Mouse (Mus musculus) cerebellum, postnatal 10 days (tissue): Measurements from ENCODE around the gene Pccb.

Experiments
- DNase-seq, 2 experiments: peaks; one replicate each; pipeline ENCODE4 v3.0.0; 2021; ENCODE audit warnings: mixed read lengths in 2 of 2

Pccb gene

DNA sequence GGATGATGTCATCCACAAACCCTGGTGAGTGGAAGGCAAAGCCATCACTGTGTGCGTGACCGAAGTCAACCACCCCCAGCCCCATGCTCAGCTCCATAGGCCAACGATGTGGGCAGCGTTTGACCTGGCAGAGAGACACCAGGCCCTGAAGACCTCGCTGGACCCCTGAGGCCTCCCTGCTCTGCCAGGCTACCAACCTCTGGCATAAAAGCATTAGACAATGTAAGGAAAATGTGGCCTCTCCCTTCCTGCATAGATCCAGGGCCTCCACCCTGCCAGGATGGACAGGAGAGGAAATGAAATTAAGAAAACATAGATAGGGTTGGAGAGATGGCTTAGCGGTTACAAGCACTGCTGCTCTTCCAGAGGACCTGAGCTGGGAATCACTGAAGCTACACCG, 51.9 kb downstream of the Pccb start:
- DNase-seq: no peak

DNA sequence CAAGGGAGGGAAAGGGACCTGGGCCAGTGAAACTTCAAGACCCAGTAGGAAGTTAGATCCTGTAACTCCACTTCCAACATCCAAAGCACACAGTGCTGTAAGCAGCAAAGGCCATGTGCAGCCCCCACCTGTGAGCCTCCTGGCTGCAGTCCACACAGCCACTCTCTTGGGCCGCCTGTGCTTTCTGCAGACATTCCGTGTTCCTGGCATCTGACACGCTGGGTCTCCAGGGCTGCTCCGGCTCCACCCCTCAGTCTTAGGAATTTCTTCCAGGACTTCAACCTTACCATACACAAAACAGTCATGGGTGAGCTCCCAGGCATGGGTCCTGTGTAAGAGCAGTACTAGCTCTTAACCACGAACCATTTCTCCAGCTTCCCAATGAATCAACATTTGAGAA, 55.4 kb downstream of the Pccb start:
- peak; percentile 31 to 48 for DNase-seq

DNA sequence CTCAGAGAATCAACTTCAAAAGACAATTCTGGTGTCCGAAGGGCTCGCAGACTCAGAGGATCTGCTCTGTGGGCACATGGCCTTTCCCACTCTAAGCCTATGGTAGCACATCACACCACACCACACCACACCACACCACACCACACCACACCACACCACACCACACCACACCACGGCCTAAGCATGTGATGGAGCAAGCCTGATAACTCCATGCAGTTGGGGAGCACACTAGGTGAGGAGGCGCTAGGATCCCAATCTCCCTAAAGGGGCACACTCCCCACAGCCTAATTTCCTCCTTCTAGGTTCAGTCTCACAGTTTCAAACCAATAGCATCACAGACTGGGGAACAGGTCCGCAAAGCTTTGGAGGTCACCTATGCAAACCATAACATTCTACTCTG, 56.0 kb downstream of the Pccb start:
- DNase-seq: no peak

DNA sequence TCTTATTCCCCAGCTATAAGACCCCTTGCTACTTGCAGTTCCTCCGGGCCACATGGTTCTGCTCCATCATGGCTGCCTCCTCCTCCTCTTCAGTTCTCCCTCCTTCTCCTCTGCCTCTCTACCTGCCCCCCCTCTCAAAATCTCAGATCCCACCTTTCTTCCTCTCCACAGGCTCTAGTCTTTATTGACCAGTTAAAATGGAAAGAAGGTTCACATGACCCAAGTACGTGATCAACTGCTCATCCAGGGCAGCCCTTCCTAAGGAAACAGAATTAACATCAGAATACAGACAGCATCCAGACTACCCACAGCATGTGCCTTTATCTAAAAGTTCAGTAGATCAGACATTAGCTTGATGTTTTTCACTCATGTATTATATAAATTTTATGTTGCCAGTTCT, 65.2 kb downstream of the Pccb start:
- no peak for DNase-seq

DNA sequence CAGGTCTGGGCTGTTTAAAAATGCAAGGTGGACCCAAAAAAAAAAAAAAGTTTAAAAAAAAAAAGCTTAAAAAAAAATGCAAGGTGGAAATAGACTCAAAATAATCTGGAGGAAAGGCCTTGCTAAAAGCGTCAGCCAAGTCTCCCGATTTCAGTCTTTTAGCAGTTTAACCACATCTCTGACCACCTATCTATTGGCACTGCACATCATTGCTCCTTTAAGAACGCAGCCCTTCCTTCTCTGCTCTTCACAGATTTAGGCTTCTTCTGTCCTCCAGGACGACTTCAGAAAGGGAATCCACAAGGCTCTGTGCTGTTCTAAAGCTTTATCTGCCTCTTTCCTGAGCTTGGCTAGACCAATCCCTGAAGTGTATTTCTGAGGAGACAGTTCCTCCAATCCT, 70.6 kb downstream of the Pccb start:
- no peak for DNase-seq

DNA sequence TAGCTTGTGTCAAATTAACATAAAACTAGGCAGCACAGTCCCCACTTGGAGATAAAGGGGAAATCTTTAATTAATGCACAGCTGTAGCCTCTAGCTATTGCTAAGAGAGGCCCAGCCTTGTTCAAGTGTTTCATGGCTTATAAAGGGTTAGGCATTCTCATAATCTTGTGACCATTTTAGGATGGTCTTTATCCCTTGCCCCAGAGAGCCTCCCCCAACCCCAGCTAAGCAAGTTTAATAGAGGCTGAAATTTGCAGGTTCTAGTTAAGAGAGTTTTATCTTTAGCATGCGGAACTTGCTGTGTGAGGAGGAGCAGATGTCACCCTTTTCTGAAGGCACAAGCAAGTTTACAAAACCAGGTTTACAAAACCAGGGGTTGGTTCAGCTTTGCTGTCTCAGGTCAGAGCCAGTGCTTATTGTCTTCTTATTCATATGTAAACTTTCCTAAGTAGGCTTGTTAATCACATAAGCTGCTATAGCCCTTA, 71.2 kb downstream of the Pccb start:
- no peak for DNase-seq

DNA sequence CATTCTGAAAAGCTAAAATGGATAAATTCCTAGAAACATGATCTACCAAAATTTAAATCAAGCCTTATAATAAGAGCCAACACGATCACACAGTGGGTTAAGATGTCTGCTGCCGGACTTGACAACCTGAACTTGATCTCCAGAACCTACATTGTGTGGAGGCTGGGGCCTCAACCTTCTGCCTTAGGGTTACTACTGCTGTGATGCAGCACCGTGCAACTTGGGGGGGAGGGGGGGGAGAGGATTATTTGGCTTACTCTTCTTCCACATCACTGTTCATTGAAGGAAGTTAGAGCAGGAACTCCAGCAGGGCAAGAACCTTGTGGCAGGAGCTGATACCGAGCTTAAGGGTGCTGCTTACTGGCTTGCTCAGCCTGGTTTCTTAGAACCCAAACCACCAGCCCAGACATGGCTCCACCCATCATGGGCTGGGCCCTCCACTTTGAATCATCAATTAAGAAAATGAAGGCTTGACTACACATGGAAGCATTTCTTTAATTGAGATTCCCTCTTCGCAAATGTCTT, 71.7 kb downstream of the Pccb start:
- no peak for DNase-seq

DNA sequence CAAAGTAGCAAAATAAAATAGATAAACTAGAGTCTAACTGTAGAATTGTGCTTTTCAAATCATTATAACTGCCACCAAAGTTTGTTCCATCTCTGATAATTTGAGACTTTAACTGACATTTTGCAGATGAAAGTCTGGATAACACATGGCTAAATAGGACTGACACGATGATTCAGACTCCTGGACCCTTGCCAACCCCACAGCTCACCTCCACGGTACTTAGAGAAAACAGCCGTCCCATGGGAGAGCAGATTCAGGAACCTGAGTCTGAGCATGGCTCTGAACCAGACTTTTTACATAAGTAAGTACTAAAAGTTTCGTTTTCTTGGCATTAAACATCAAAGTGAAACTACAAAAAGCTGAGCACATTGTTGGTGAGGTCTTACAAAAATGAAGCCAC, 83.2 kb downstream of the Pccb start:
- peak; percentile 67 to 70 for DNase-seq

DNA sequence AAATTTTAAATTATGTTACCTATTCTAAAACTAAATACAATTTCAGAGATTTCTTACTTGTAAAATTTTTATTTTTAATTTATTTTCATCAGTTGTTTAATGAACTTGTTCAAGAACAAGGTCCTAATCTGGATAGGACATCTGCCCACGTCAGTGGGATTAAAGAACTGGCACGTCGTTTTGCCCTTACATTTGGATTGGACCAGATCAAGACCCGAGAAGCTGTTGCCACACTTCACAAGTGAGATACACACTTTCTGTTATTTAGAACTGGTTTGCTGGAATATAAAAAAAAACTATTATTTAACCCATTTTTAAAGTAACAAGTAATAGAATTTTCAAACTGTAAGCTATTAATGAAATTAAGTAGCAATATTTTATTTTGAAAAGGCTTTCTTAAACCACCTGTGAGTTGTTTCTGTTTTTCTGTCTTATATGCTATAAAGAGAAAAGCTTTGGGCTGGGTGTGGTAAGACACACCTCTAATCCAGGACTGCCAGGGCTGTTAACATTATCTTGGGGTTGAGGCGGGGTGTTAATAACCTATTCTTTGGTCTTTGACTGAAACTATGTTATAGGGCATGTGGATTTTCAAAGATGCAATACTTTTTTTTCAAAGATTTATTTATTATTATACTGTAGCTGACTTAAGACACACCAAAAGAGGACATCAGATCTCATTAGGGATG, 89.9 kb downstream of the Pccb start:
- DNase-seq: no peak

DNA sequence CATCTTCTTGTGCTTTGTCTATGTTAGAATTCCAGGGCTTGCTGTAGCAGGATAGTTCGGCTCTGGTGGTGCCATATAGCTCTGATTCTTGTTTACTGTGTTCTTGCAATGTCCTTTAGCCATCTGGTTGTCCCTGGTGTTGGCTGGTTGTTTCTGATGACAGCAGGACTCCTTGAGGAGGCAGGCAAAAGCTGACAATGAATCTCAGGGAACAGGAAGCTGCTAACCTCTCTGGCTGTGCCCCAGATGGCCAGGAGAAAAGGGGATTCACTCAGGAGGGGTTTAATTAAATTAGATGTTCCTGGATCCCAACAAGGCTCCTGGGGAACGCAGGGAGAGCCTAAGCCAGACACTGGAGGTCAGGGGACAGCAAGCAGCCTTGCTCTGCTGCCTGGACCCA, 92.7 kb downstream of the Pccb start:
- peak; percentile 88 to 92 for DNase-seq
